Mouse (Mus musculus) adrenal gland, adult 2 months (tissue): ENCODE measurements at regions not wholly inside any gene's neighbourhood (a gene's known extent, or its start where the extent isn't known, plus 50 kb on each side); places are given as distances from the start of the nearest gene placed in this dataset.

ENCODE experiments used
- DNase-seq: peaks from one replicate; pipeline ENCODE4 v3.0.0; 2021

GRCm38 (mm10) chr13:53584504-53585130, 111.7 kb upstream of the Msx2 start:
- peak; percentile 26 for DNase-seq

- DNase-seq: no peak
Observed at GRCm38 (mm10) chr13:53553876-53554577, 81.2 kb upstream of the Msx2 start.

- no peak for DNase-seq
Observed at GRCm38 (mm10) chr13:53553192-53553875, 80.5 kb upstream of the Msx2 start.

GRCm38 (mm10) chr13:53548396-53548795, 75.5 kb upstream of the Msx2 start:
- peak; percentile 74 for DNase-seq

- DNase-seq: no peak
Observed at GRCm38 (mm10) chr13:53543291-53543690, 70.4 kb upstream of the Msx2 start.

GRCm38 (mm10) chr13:53539797-53540196, 66.9 kb upstream of the Msx2 start:
- no peak for DNase-seq

GRCm38 (mm10) chr13:53537937-53538336, 65.1 kb upstream of the Msx2 start:
- DNase-seq: peak; percentile 43

- DNase-seq: no peak
Observed at GRCm38 (mm10) chr13:53535781-53536425, 63.0 kb upstream of the Msx2 start.

- DNase-seq: no peak
Observed at GRCm38 (mm10) chr13:53533738-53534137, 60.9 kb upstream of the Msx2 start.

- DNase-seq: no peak
Observed at GRCm38 (mm10) chr13:53526880-53527279, 54.0 kb upstream of the Msx2 start.

GRCm38 (mm10) chr13:53522807-53523206, 49.9 kb upstream of the Msx2 start:
- DNase-seq: no peak
